Mouse (Mus musculus) forebrain, postnatal 0 days (tissue): Measurements from ENCODE around the gene Rufy2. TPM values are rescaled to one million over a fixed set of nuclear protein-coding genes. Genes with fewer than 3 reads are reported as not detected.

Source experiments
- ATAC-seq: fragments of 200-750 bp; cut with Nextera tagmentation; 2 replicates; pipeline ENCODE4 v1.8.0; 2017; ENCODE audit warnings: mild to moderate bottlenecking, moderate library complexity
- DNase-seq: peaks from one replicate; pipeline ENCODE4 v3.0.0-alpha.2; 2015
- H3K27ac ChIP-seq: fragments of 300-500 bp; sonication (generic); 2 replicates; pipeline ENCODE4 v1.5.1; 2014; ENCODE audit warnings: low read depth, mild to moderate bottlenecking, antibody characterized with exemption, low read length, moderate library complexity, mixed read lengths
- H3K27me3 ChIP-seq: fragments of 300-500 bp; sonication (generic); 2 replicates; pipeline ENCODE4 v1.6.1; 2014; ENCODE audit warnings: mild to moderate bottlenecking, low read length, mixed read lengths; ENCODE audit not compliant: insufficient read depth
- H3K36me3 ChIP-seq: fragments of 300-500 bp; sonication (generic); 2 replicates; pipeline ENCODE4 v1.6.1; 2014; ENCODE audit warnings: mild to moderate bottlenecking, moderate library complexity; ENCODE audit not compliant: insufficient read depth
- H3K4me1 ChIP-seq: fragments of 300-500 bp; sonication (generic); 2 replicates; pipeline ENCODE4 v1.6.1; 2014; ENCODE audit warnings: antibody characterized with exemption; ENCODE audit not compliant: insufficient read depth
- H3K4me2 ChIP-seq: fragments of 300-500 bp; sonication (generic); 2 replicates; pipeline ENCODE4 v1.6.1; 2014; ENCODE audit warnings: low read depth, mild to moderate bottlenecking, moderate library complexity
- H3K4me3 ChIP-seq: fragments of 300-500 bp; sonication (generic); 2 replicates; pipeline ENCODE4 v1.5.1; 2014; ENCODE audit warnings: low read depth, low read length, mixed read lengths
- H3K9ac ChIP-seq: fragments of 300-500 bp; sonication (generic); 2 replicates; pipeline ENCODE4 v1.6.1; 2014; ENCODE audit warnings: mild to moderate bottlenecking
- H3K9me3 ChIP-seq: fragments of 300-500 bp; sonication (generic); 2 replicates; pipeline ENCODE4 v1.6.1; 2016; ENCODE audit warnings: low read length
- CTCF ChIP-seq: sonication (generic); IDR thresholded peaks from 2 replicates; pipeline ENCODE4 v1.5.1; 2016; ENCODE audit warnings: antibody characterized with exemption, control low read depth, low read depth
- WGBS: fragments of 180-500 bp; shearing (Covaris S2); extraction: QIAGEN DNeasy Blood & Tissue Kit; methylation state at CpG from one replicate; pipeline ENCODE4 v1.1.7; 2014; 5-methylcytosine and 5-hydroxymethylcytosine counted together
- polyA plus RNA-seq: library from polyadenylated mRNA; unstranded; fragments of >200 nt; fragmentation: Nextera tagmentation; extraction: Ambion mirVana; gene quantifications from 2 replicates; pipeline ENCODE4 v1.2.1, GENCODE M21; 2015
- total RNA-seq: library from RNA; depleted of rRNA; stranded (reverse); fragments of >200 nt; gene quantifications from 2 replicates; pipeline ENCODE4 v1.2.3, GENCODE M21; 2014

The Rufy2 gene
- total and polyA plus RNA-seq, 2 experiments from 2014 or later: 55.6 to 58.6 TPM

GRCm38 (mm10) chr10:62990636-62991035 lies 10.6 kb downstream of the Rufy2 start:
- H3K4me1 ChIP-seq: no peaks in the 10 kb centered on the region
- DNase-seq (no peak), ATAC-seq (no peak)
- WGBS: 91% methylated on average over 15 of the region's 15 CpGs
- TF ChIP-seq CTCF: no peak
- peaks cover 64% of the 10 kb centered on the region for H3K36me3 ChIP-seq
- H3K9me3 ChIP-seq: no peaks in the 10 kb centered on the region
- H3K4me2 ChIP-seq: no peak overlapping the region
- no peaks in the 10 kb centered on the region for H3K27me3 ChIP-seq
- no peak overlapping the region for H3K27ac ChIP-seq
- H3K9ac ChIP-seq: no peak overlapping the region
- H3K4me3 ChIP-seq: no peak overlapping the region

- no peak for TF ChIP-seq CTCF
- H3K27ac ChIP-seq: no peak overlapping the region
- no peak overlapping the region for H3K4me2 ChIP-seq
- no peak for ATAC-seq
- DNase-seq: no peak
- H3K4me3 ChIP-seq: no peak overlapping the region
- 79% methylated on average over 3 of the region's 9 CpGs for WGBS
- no peaks in the 10 kb centered on the region for H3K27me3 ChIP-seq
- no peak overlapping the region for H3K9ac ChIP-seq
- no peaks in the 10 kb centered on the region for H3K4me1 ChIP-seq
- H3K9me3 ChIP-seq: no peaks in the 10 kb centered on the region
- H3K36me3 ChIP-seq: peaks cover 91% of the 10 kb centered on the region
Observed at GRCm38 (mm10) chr10:62993991-62994390, 14.0 kb downstream of the Rufy2 start.

- Histone ChIP-seq H3K4me1 (no peaks in the 10 kb centered on the region), H3K36me3 (peaks cover 93% of the 10 kb centered on the region), H3K27me3 (no peaks in the 10 kb centered on the region), H3K9me3 (no peaks in the 10 kb centered on the region), H3K4me3 (no peak overlapping the region), H3K4me2 (no peak overlapping the region), H3K27ac (no peak overlapping the region), H3K9ac (no peak overlapping the region)
- ATAC-seq (no peak), DNase-seq (no peak)
- WGBS: 72% methylated on average over 9 of the region's 9 CpGs
- TF ChIP-seq CTCF: no peak
Observed at GRCm38 (mm10) chr10:63000584-63000983, 20.6 kb downstream of the Rufy2 start.

GRCm38 (mm10) chr10:63003252-63003651 lies 23.2 kb downstream of the Rufy2 start:
- H3K4me3 ChIP-seq: no peak overlapping the region
- no peaks in the 10 kb centered on the region for H3K9me3 ChIP-seq
- H3K9ac ChIP-seq: no peak overlapping the region
- H3K27me3 ChIP-seq: no peaks in the 10 kb centered on the region
- H3K4me2 ChIP-seq: no peak overlapping the region
- DNase-seq (no peak), ATAC-seq (no peak)
- no peak for TF ChIP-seq CTCF
- H3K36me3 ChIP-seq: peaks cover 85% of the 10 kb centered on the region
- H3K4me1 ChIP-seq: no peaks in the 10 kb centered on the region
- no peak overlapping the region for H3K27ac ChIP-seq
- 81% methylated on average over 9 of the region's 9 CpGs for WGBS

- Histone ChIP-seq H3K27me3 (no peaks in the 10 kb centered on the region), H3K36me3 (peaks cover 78% of the 10 kb centered on the region), H3K4me2 (no peak overlapping the region), H3K9me3 (no peaks in the 10 kb centered on the region), H3K4me3 (no peak overlapping the region), H3K27ac (0 out of 2 replicates have a peak overlapping the region, but pooled peaks have one; percentile 10), H3K4me1 (no peaks in the 10 kb centered on the region), H3K9ac (no peak overlapping the region)
- ATAC-seq: peak; percentile 43; the same call in 1 of the 2 replicates
- no peak for TF ChIP-seq CTCF
- peak; percentile 55 for DNase-seq
- WGBS: 79% methylated on average over 9 of the region's 9 CpGs
Observed at GRCm38 (mm10) chr10:63004556-63004955, 24.5 kb downstream of the Rufy2 start.

- H3K4me1 ChIP-seq: no peaks in the 10 kb centered on the region
- no peak overlapping the region for H3K27ac ChIP-seq
- no peak overlapping the region for H3K4me3 ChIP-seq
- H3K36me3 ChIP-seq: peaks cover 75% of the 10 kb centered on the region
- H3K9me3 ChIP-seq: no peaks in the 10 kb centered on the region
- TF ChIP-seq CTCF: no peak
- H3K4me2 ChIP-seq: no peak overlapping the region
- no peaks in the 10 kb centered on the region for H3K27me3 ChIP-seq
- H3K9ac ChIP-seq: no peak overlapping the region
- no peak for ATAC-seq
- no peak for DNase-seq
- WGBS: 63% methylated on average over 3 of the region's 3 CpGs
Observed at GRCm38 (mm10) chr10:63008193-63008592, 28.2 kb downstream of the Rufy2 start.

GRCm38 (mm10) chr10:63010268-63010667 lies 30.2 kb downstream of the Rufy2 start:
- H3K36me3 ChIP-seq: peaks cover 71% of the 10 kb centered on the region
- H3K27me3 ChIP-seq: no peaks in the 10 kb centered on the region
- no peak overlapping the region for H3K4me2 ChIP-seq
- no peaks in the 10 kb centered on the region for H3K9me3 ChIP-seq
- 80% methylated on average over 4 of the region's 4 CpGs for WGBS
- H3K27ac ChIP-seq: no peak overlapping the region
- no peak for ATAC-seq
- no peak for DNase-seq
- no peak overlapping the region for H3K4me3 ChIP-seq
- no peak for TF ChIP-seq CTCF
- H3K9ac ChIP-seq: no peak overlapping the region
- no peaks in the 10 kb centered on the region for H3K4me1 ChIP-seq

GRCm38 (mm10) chr10:63011556-63011955 lies 31.5 kb downstream of the Rufy2 start:
- no peak overlapping the region for H3K4me3 ChIP-seq
- no peak overlapping the region for H3K4me2 ChIP-seq
- DNase-seq (no peak), ATAC-seq (no peak)
- H3K9ac ChIP-seq: no peak overlapping the region
- TF ChIP-seq CTCF: no peak
- no peaks in the 10 kb centered on the region for H3K9me3 ChIP-seq
- peaks cover 75% of the 10 kb centered on the region for H3K36me3 ChIP-seq
- H3K4me1 ChIP-seq: no peaks in the 10 kb centered on the region
- no peaks in the 10 kb centered on the region for H3K27me3 ChIP-seq
- 89% methylated on average over 6 of the region's 6 CpGs for WGBS
- no peak overlapping the region for H3K27ac ChIP-seq
